Mouse (Mus musculus) lung, postnatal 0 days (tissue): ENCODE results near the gene Dnajc1.

Experiments used
- CTCF ChIP-seq: IDR thresholded peaks from 2 replicates; pipeline ENCODE4 v1.5.1; 2016; ENCODE audit warnings: antibody characterized with exemption, mild to moderate bottlenecking
- EP300 ChIP-seq: IDR thresholded peaks from 2 replicates; pipeline ENCODE4 v1.6.1; 2016; ENCODE audit warnings: antibody characterized with exemption, mild to moderate bottlenecking, control low read depth

GRCm38 (mm10) chr2:18249224-18249623 lies 143.4 kb downstream of the Dnajc1 start:
- TF ChIP-seq CTCF: no peak
- TF ChIP-seq EP300: no peak
